8 mouse cellular contexts compared by ENCODE assay signal in genomic region chr13:9494726-9495125, GRCm38 (mm10).
DNase-seq lines count a peak whose midpoint lies in the region; ATAC-seq and TF ChIP-seq lines count a peak whose summit lies in the region.

No protein-coding gene starts in this region.

- no peaks in the 10 kb centered on the region for H3K36me3 ChIP-seq in thymus, adult 2 months (ENCODE audit: control insufficient read depth, insufficient read depth, low read length)
- no peaks in the 10 kb centered on the region for H3K36me3 ChIP-seq in embryonic facial prominence, embryonic 10.5 days (replicated peaks)
- no peaks in the 10 kb centered on the region for H3K36me3 ChIP-seq in heart, postnatal 0 days (replicated peaks; ENCODE audit: control insufficient read depth, insufficient read depth, low read length)
- H3K36me3 ChIP-seq in limb, embryonic 10.5 days, result no peaks in the 10 kb centered on the region
- H3K36me3 ChIP-seq in stomach, postnatal 0 days (ENCODE audit: control insufficient read depth, insufficient read depth, low read length), result no peaks in the 10 kb centered on the region

- no peaks in the 10 kb centered on the region for H3K9me3 ChIP-seq in embryonic facial prominence, embryonic 10.5 days
- H3K9me3 ChIP-seq in heart, postnatal 0 days (replicated peaks; ENCODE audit: control insufficient read depth, low read length), result no peaks in the 10 kb centered on the region
- no peaks in the 10 kb centered on the region for H3K9me3 ChIP-seq in limb, embryonic 10.5 days (replicated peaks)
- H3K9me3 ChIP-seq in stomach, postnatal 0 days (ENCODE audit: control insufficient read depth, low read length), result no peaks in the 10 kb centered on the region

- no peak for TF ChIP-seq EP300 in heart, postnatal 0 days (IDR thresholded peaks at IDR 0.05; ENCODE audit: low read depth)
- TF ChIP-seq EP300 in stomach, postnatal 0 days (optimal IDR thresholded peaks at IDR 0.05), result no peak

- no peak for TF ChIP-seq CTCF in thymus, adult 2 months (IDR thresholded peaks at IDR 0.05; ENCODE audit: borderline replicate concordance, control insufficient read depth, extremely low read depth, insufficient read depth, low read length, poor library complexity)
- no peak for TF ChIP-seq CTCF in heart, postnatal 0 days (IDR thresholded peaks at IDR 0.05; ENCODE audit: low read depth)
- no peak for TF ChIP-seq CTCF in stomach, postnatal 0 days (IDR thresholded peaks at IDR 0.05; ENCODE audit: low read depth)

- H3K4me3 ChIP-seq in thymus, adult 2 months (ENCODE audit: control insufficient read depth, insufficient read depth, low read length), result peak overlapping the region; percentile 34
- H3K4me3 ChIP-seq in embryonic facial prominence, embryonic 10.5 days, result peak overlapping the region; percentile 32
- peak overlapping the region; percentile 42 for H3K4me3 ChIP-seq in heart, postnatal 0 days (ENCODE audit: low read depth, low read length)
- peak overlapping the region; percentile 31 for H3K4me3 ChIP-seq in limb, embryonic 10.5 days
- H3K4me3 ChIP-seq in stomach, postnatal 0 days (ENCODE audit: low read depth, low read length), result peak overlapping the region; percentile 39

- DNase-seq in thymus, adult 2 months, result peak; percentile 3
- no peak for DNase-seq in thymus, adult 18-20 months
- DNase-seq in embryonic facial prominence, embryonic 10.5 days (ENCODE audit: low spot score), result no peak
- peak; percentile 24 for DNase-seq in heart, postnatal 0 days (ENCODE audit: low spot score)
- DNase-seq in limb, embryonic 10.5 days (ENCODE audit: low spot score), result no peak
- DNase-seq in stomach, postnatal 0 days (ENCODE audit: low spot score), result peak; percentile 46
- DNase-seq in left cerebral cortex, postnatal 4 days, result no peak

- WGBS in thymus, adult 2 months, result 57% methylated on average over 21 of the region's 21 CpGs
- 61% methylated on average over 21 of the region's 21 CpGs for WGBS in embryonic facial prominence, embryonic 10.5 days
- 42% methylated on average over 21 of the region's 21 CpGs for WGBS in heart, postnatal 0 days
- WGBS in limb, embryonic 10.5 days, result 64% methylated on average over 21 of the region's 21 CpGs
- WGBS in stomach, postnatal 0 days, result 63% methylated on average over 21 of the region's 21 CpGs

- H3K9ac ChIP-seq in heart, postnatal 0 days (replicated peaks; ENCODE audit: low read depth, low read length), result peak overlapping the region; percentile 34
- H3K9ac ChIP-seq in stomach, postnatal 0 days (ENCODE audit: low read length), result peak overlapping the region; percentile 48

- H3K4me1 ChIP-seq in thymus, adult 2 months (replicated peaks; ENCODE audit: control insufficient read depth, insufficient read depth, low read length), result 0 out of 2 replicates have a peak, but pooled peaks cover 5% of the 10 kb centered on the region
- H3K4me1 ChIP-seq in embryonic facial prominence, embryonic 10.5 days, result 0 out of 2 replicates have a peak, but pooled peaks cover 4% of the 10 kb centered on the region
- H3K4me1 ChIP-seq in heart, postnatal 0 days (ENCODE audit: control insufficient read depth, insufficient read depth), result peaks cover 18% of the 10 kb centered on the region
- no peaks in the 10 kb centered on the region for H3K4me1 ChIP-seq in limb, embryonic 10.5 days
- no peaks in the 10 kb centered on the region for H3K4me1 ChIP-seq in stomach, postnatal 0 days (replicated peaks; ENCODE audit: control insufficient read depth, insufficient read depth)

- no peak for TF ChIP-seq POLR2A in thymus, adult 2 months (IDR thresholded peaks at IDR 0.05; ENCODE audit: control insufficient read depth, extremely low read depth, insufficient read depth, low read length, poor library complexity)

- peak; percentile 79 for ATAC-seq in heart, postnatal 0 days (ENCODE audit: insufficient read depth, low read depth)
- ATAC-seq in megakaryocyte progenitor cell, adult 5-6 weeks (replicated peaks; ENCODE audit: poor library complexity), result peak; percentile 79
- peak; percentile 65; the same call in 1 of the 2 replicates for ATAC-seq in stomach, postnatal 0 days (ENCODE audit: low FRiP score, low TSS enrichment)

- no peak overlapping the region for H3K27ac ChIP-seq in thymus, adult 2 months (ENCODE audit: control insufficient read depth, insufficient read depth, low read length)
- no peak overlapping the region for H3K27ac ChIP-seq in embryonic facial prominence, embryonic 10.5 days (replicated peaks)
- peak overlapping the region; percentile 40 for H3K27ac ChIP-seq in heart, postnatal 0 days (ENCODE audit: low read depth)
- no peak overlapping the region for H3K27ac ChIP-seq in limb, embryonic 10.5 days
- 0 out of 2 replicates have a peak overlapping the region, but pooled peaks have one; percentile 13 for H3K27ac ChIP-seq in stomach, postnatal 0 days (replicated peaks)

- no peaks in the 10 kb centered on the region for H3K27me3 ChIP-seq in thymus, adult 2 months (ENCODE audit: control insufficient read depth, insufficient read depth, low read length)
- H3K27me3 ChIP-seq in embryonic facial prominence, embryonic 10.5 days (replicated peaks; ENCODE audit: low read depth, poor library complexity, severe bottlenecking), result no peaks in the 10 kb centered on the region
- H3K27me3 ChIP-seq in heart, postnatal 0 days (ENCODE audit: control insufficient read depth, insufficient read depth, low read length), result no peaks in the 10 kb centered on the region
- H3K27me3 ChIP-seq in limb, embryonic 10.5 days (ENCODE audit: low read depth, poor library complexity, severe bottlenecking), result no peaks in the 10 kb centered on the region
- no peaks in the 10 kb centered on the region for H3K27me3 ChIP-seq in stomach, postnatal 0 days (ENCODE audit: control insufficient read depth, insufficient read depth, low read length)

- H3K4me2 ChIP-seq in heart, postnatal 0 days (ENCODE audit: low read depth, low read length), result peak overlapping the region; percentile 59
- peak overlapping the region; percentile 50 for H3K4me2 ChIP-seq in stomach, postnatal 0 days (replicated peaks; ENCODE audit: low read depth)

- intact Hi-C loops in left cerebral cortex, postnatal 4 days (cut with DNase I), result no loop called here

Comparison
In these comparisons a context has a peak if more than half of its experiments do, and no peak if none do; other contexts are left out.
1. DNase-seq: peak in thymus, adult 2 months (single experiment), heart, postnatal 0 days (single experiment) and stomach, postnatal 0 days (single experiment); none in thymus, adult 18-20 months (0 of 2), embryonic facial prominence, embryonic 10.5 days (single experiment), limb, embryonic 10.5 days (single experiment) and left cerebral cortex, postnatal 4 days (single experiment).
2. H3K27ac ChIP-seq: peak in heart, postnatal 0 days (single experiment) and stomach, postnatal 0 days (single experiment); none in thymus, adult 2 months (single experiment), embryonic facial prominence, embryonic 10.5 days (single experiment) and limb, embryonic 10.5 days (single experiment).
3. Peak in every context shown above with its lines, with median percentiles within 50 percentile points of each other: H3K4me3 ChIP-seq and ATAC-seq.